Mouse (Mus musculus) kidney, adult 2 months (tissue): ENCODE measurements around the gene Fap. TPM values are rescaled to one million over a fixed set of nuclear protein-coding genes. Genes with fewer than 3 reads are reported as not detected.

ENCODE experiments used
- DNase-seq: peaks from one replicate; pipeline ENCODE4 v3.0.0; 2021
- H3K27ac ChIP-seq: fragments of 200-500 bp; 2 replicates; pipeline ENCODE4 v1.5.1; 2012; ENCODE audit warnings: low read depth, low read length, control low read depth, inconsistent platforms; ENCODE audit not compliant: insufficient read depth
- H3K27me3 ChIP-seq: fragments of 200-500 bp; replicated peaks from 2 replicates; pipeline ENCODE4 v1.6.1; 2012; ENCODE audit warnings: mild to moderate bottlenecking, moderate library complexity, low read length, inconsistent platforms; ENCODE audit not compliant: control insufficient read depth, insufficient read depth
- H3K36me3 ChIP-seq: fragments of 200-500 bp; 2 replicates; pipeline ENCODE4 v1.6.1; 2012; ENCODE audit warnings: mild to moderate bottlenecking, moderate library complexity, low read length, inconsistent platforms; ENCODE audit not compliant: control insufficient read depth, insufficient read depth
- H3K4me1 ChIP-seq: fragments of 200-500 bp; 2 replicates; pipeline ENCODE4 v1.6.1; 2011; ENCODE audit warnings: low read length; ENCODE audit not compliant: control insufficient read depth, insufficient read depth
- H3K4me3 ChIP-seq: fragments of 200-500 bp; 2 replicates; pipeline ENCODE4 v1.5.1; 2011; ENCODE audit warnings: mild to moderate bottlenecking, low read depth, low read length, control low read depth; ENCODE audit not compliant: insufficient read depth
- CTCF ChIP-seq: fragments of 200-500 bp; conservative IDR thresholded peaks from 2 replicates; pipeline ENCODE4 v1.5.1; 2011; ENCODE audit warnings: low read depth, mild to moderate bottlenecking, control low read depth, low read length, moderate library complexity, mixed read lengths; ENCODE audit not compliant: insufficient read depth, insufficient read length
- POLR2A ChIP-seq: fragments of 200-500 bp; IDR thresholded peaks from one replicate; pipeline ENCODE4 v1.6.1; 2011; ENCODE audit warnings: low read depth, low read length, control low read depth
- WGBS: fragments of 180-500 bp; shearing (Covaris S2); methylation state at CpG from one replicate; pipeline ENCODE4 v1.1.7; 2018; 5-methylcytosine and 5-hydroxymethylcytosine counted together
- polyA plus RNA-seq: library from polyadenylated mRNA; depleted of rRNA; stranded (reverse); fragments of >200 nt; gene quantifications from 2 replicates; pipeline ENCODE4 v1.2.3, GENCODE M21; 2012

The Fap gene
- polyA plus RNA-seq, 1 experiment: 0.41 TPM

- Histone ChIP-seq H3K4me1 (no peaks in the 10 kb centered on the region), H3K4me3 (no peak overlapping the region)
- 62% methylated on average over 5 of the region's 5 CpGs for WGBS
Measured at GRCm38 (mm10) chr2:62562661-62563485, 11.0 kb downstream of the Fap start.

GRCm38 (mm10) chr2:62557417-62557816, 16.5 kb downstream of the Fap start:
- no peaks in the 10 kb centered on the region; the same call in 1 of the 2 replicates for H3K27me3 ChIP-seq
- no peaks in the 10 kb centered on the region for H3K36me3 ChIP-seq
- 79% methylated on average over 2 of the region's 2 CpGs for WGBS
- no peak overlapping the region for H3K4me3 ChIP-seq
- H3K27ac ChIP-seq: no peak overlapping the region
- no peak for DNase-seq
- no peaks in the 10 kb centered on the region for H3K4me1 ChIP-seq
- TF ChIP-seq CTCF (no peak), POLR2A (no peak)

More at GRCm38 (mm10) chr2:62562661-62563485, 11.0 kb downstream of the Fap start:
- DNase-seq: no peak
- no peak overlapping the region for H3K27ac ChIP-seq
- TF ChIP-seq POLR2A (no peak), CTCF (no peak)
- H3K27me3 ChIP-seq: no peaks in the 10 kb centered on the region
- H3K36me3 ChIP-seq: no peaks in the 10 kb centered on the region

GRCm38 (mm10) chr2:62556349-62556748, 17.5 kb downstream of the Fap start:
- Histone ChIP-seq H3K27ac (no peak overlapping the region), H3K27me3 (no peaks in the 10 kb centered on the region; the same call in 1 of the 2 replicates), H3K4me3 (no peak overlapping the region), H3K36me3 (no peaks in the 10 kb centered on the region), H3K4me1 (no peaks in the 10 kb centered on the region)
- 87% methylated on average over 9 of the region's 9 CpGs for WGBS
- TF ChIP-seq CTCF: no peak
- TF ChIP-seq POLR2A: no peak
- DNase-seq: no peak

GRCm38 (mm10) chr2:62549659-62550058, 24.2 kb downstream of the Fap start:
- H3K27ac ChIP-seq: no peak overlapping the region
- H3K36me3 ChIP-seq: no peaks in the 10 kb centered on the region
- TF ChIP-seq CTCF (0 out of 2 replicates have a peak, but pooled peaks have one; percentile 11), POLR2A (no peak)
- no peak overlapping the region for H3K4me3 ChIP-seq
- no peaks in the 10 kb centered on the region for H3K27me3 ChIP-seq
- DNase-seq: no peak
- 83% methylated on average over 3 of the region's 3 CpGs for WGBS
- no peaks in the 10 kb centered on the region for H3K4me1 ChIP-seq

GRCm38 (mm10) chr2:62549131-62549530, 24.7 kb downstream of the Fap start:
- no peak for TF ChIP-seq POLR2A
- no peak for TF ChIP-seq CTCF
- Histone ChIP-seq H3K36me3 (no peaks in the 10 kb centered on the region), H3K4me3 (no peak overlapping the region), H3K4me1 (no peaks in the 10 kb centered on the region), H3K27ac (no peak overlapping the region), H3K27me3 (no peaks in the 10 kb centered on the region)
- no peak for DNase-seq
- 72% methylated on average over 4 of the region's 4 CpGs for WGBS

GRCm38 (mm10) chr2:62548104-62548503, 25.8 kb downstream of the Fap start:
- no peak for DNase-seq
- 93% methylated on average over 5 of the region's 5 CpGs for WGBS
- TF ChIP-seq POLR2A (no peak), CTCF (no peak)
- H3K27ac ChIP-seq: no peak overlapping the region
- H3K4me3 ChIP-seq: no peak overlapping the region
- H3K27me3 ChIP-seq: no peaks in the 10 kb centered on the region
- H3K4me1 ChIP-seq: no peaks in the 10 kb centered on the region
- H3K36me3 ChIP-seq: no peaks in the 10 kb centered on the region

- H3K27ac ChIP-seq: no peak overlapping the region
- TF ChIP-seq POLR2A (no peak), CTCF (no peak)
- H3K4me1 ChIP-seq: no peaks in the 10 kb centered on the region
- no peak overlapping the region for H3K4me3 ChIP-seq
- H3K27me3 ChIP-seq: no peaks in the 10 kb centered on the region
- no peak for DNase-seq
- H3K36me3 ChIP-seq: no peaks in the 10 kb centered on the region
- WGBS: 84% methylated on average over 8 of the region's 8 CpGs
Measured at GRCm38 (mm10) chr2:62535483-62535882, 38.4 kb downstream of the Fap start.

GRCm38 (mm10) chr2:62531065-62531464, 42.8 kb downstream of the Fap start:
- no peaks in the 10 kb centered on the region for H3K4me1 ChIP-seq
- H3K36me3 ChIP-seq: no peaks in the 10 kb centered on the region
- no peaks in the 10 kb centered on the region for H3K27me3 ChIP-seq
- WGBS: 43% methylated on average over 1 of the region's 1 CpGs
- H3K4me3 ChIP-seq: no peak overlapping the region
- H3K27ac ChIP-seq: no peak overlapping the region
- TF ChIP-seq POLR2A: no peak
- no peak for TF ChIP-seq CTCF
- DNase-seq: no peak
